Mouse (Mus musculus): Measurements from ENCODE around the gene Gm42906.

The Gm42906 gene

DNA sequence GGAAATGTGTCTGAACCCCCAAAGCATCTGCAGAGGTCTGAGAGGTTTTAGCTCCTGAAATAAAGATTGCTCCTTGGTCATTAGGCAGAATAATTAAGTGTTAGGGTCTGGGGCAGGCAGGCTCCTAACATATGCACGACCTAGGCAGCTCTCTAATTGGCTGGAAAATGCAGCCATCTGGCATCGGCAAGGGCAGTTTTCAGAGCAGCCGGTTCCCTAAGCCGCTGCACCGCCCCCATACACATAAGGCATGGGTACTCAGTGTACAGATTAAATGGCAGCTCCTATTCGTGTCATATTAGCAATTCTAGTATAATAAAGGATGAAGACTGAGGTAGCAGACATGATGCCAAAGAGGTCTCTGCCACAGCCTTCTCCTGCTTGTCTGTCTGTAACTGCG lies 400.8 kb downstream of the Gm42906 start:
- no peak for DNase-seq (ENCODE audit: low read depth, low spot score)

DNA sequence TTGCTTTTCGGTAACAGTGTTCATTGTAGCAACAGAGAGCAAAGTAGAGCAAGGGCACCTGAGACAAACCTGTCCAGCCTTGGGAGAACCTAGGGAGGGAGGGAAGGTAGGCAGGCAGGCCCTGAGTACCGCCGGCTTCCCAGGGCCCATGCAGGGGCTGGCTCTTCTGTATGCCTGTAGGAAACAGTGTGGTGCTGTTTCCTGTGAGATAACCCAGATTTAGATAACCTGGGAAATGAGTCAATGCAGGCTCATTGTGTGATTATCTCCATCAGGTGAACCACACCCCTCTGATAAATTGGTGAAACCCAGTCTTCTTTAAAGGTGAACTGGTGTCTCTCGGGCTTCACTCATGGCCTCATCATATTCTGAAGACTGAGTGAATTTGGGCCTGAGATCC lies 401.9 kb downstream of the Gm42906 start:
- no peak for DNase-seq (ENCODE audit: low read depth, low spot score)

DNA sequence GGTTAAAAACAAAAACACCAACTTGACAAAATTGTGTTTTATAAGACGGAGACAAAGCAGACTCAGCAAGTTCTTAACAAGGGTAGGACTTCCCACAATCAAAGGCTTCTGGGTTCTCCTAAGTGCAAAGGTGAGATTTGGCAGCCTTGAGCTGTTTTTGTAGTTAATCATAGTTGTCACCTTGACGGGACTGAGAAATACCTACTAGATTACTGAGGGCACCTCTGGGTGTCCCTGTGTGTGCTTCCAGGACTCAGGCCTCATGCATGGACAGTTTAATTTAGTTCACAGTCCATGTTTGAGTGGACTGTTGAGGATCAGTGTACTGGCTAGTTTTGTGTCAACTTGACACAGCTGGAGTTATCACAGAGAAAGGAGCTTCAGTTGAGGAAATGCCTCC lies 403.5 kb downstream of the Gm42906 start:
- DNase-seq (ENCODE audit: low read depth, low spot score) = no peak

DNA sequence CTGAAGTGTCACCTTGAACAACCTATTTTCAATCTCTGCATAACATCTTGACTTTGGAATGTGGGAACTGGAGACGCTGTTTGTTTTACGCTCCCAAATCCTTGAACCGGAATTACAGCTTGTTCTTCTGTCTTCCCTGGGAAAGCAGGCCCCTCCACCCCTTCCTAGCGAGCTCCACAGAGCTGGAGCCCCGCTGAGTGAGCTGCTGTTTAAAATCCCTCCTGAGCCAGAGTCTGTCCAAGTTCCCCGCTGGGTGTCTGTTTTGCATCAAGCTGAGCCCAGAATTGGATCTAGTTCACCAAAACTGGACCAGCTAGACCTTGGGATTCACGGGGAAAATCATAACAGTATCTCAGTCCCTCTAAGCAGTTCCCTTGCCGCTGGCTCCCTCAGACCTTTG lies 404.5 kb downstream of the Gm42906 start:
- DNase-seq (ENCODE audit: low read depth, low spot score) = no peak

DNA sequence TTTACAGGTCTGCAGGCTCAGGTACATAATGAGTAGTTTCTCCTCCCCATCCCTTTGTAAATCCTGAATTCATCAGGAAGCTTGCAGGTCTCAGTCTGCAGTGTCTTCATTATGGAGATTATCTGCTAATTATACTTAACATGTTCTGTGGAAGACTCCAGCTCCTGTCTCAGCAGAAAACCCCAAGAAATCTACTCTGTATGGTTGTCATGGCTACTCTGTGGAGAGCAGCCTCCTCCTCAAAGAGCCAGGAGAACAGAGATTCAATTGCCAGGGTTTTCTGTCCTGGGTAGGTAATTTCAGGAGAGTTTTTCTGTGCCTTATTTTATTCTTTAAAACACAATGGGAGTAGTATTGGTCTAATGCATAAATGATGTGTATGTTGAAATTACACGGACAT lies 405.0 kb downstream of the Gm42906 start:
- DNase-seq (ENCODE audit: low read depth, low spot score) = no peak

DNA sequence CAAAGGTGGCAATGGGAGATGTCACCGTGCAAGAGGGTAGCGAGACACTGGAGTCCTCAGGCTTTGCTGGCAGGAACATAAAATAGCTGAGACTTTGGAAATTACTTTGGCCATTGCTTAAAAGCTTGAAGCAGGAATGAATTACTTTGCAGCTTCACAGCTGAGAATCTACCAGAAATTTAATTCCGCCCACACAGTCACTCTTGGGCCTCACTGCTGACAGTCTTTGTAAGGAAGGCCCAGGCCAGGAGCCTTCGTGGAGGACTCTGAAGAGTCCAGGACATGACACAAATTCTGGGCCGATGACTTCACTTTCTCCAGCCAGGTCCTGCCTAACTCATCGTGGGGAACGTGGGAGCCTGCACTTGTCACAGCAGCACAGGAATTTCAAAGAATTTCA lies 405.9 kb downstream of the Gm42906 start:
- no peak for DNase-seq (ENCODE audit: low read depth, low spot score)

DNA sequence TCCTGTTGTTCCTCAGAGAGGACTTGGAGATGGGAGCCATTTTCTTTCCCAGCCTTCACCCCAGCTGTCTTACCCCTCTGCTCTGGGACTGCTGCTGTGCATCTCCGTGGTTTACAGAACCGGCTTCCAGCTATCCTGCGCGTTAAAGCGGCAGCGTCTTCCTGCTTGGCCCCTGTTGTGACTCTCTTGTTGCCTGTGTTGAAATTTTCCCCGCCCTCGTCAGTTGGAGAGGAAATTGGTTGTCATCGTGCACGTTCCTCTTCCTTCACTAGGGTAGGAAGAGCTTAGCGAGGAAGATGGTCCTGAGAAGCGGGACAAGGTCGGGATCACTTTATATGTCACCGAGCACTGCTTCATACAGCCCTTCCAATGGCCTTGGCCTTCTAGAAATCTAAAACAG lies 407.1 kb downstream of the Gm42906 start:
- DNase-seq (ENCODE audit: low read depth, low spot score) = no peak

DNA sequence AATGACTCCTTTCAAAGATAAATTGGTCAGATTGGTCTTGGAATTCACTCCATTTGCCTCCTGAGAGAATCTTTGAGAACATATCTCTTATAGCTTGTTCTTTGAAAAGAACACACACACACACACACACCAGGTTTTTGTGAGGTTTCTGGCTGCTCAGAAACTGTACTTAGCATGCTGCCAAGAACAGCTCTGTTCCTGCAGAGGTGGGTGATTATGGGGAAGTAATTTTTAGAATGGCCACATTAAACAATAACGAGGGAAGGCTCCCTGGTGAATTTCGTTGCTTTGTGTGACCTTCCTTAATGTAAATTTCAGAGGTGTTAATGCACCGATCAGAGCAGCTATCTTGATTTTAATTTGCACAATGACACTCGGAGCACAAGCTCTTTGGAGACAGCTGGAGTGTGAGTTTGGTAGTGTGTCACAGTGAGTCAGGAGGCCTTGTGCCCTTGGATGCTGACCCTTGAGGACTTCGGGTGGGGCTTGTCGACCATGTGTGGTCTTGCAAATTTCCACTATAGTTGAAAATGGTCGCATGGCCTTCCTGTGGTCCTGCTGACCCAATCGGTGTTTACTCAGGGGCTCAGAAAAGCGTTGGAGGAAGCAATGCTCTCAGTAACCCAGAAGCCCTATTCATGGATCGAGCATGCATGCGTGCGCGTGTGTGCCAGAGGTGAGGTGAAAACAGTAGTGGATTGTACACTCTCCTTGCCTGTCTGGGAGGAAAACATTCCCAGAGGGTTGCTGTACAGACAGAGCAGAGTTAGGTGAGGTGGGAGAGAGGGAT lies 407.7 kb downstream of the Gm42906 start:
- DNase-seq (ENCODE audit: low read depth, low spot score) = no peak

DNA sequence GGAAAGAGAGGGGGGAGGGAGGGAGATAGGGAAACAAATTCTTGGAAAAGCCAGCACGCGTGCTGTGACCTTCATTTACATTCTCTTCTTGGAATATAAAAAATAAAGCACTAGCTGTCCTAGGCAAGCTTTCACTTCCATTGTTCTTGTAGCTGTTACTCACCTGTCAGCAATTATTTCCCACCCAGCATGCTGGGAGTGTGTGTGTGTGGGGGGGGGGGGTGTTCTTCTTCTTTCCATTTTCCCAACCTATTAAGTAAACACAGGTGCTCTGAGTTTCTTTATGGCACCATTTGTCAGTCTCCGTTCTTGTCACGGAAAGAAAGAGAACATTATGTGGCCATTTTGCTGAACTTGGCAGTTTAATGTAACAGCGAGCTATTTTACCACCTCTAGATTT lies 409.0 kb downstream of the Gm42906 start:
- DNase-seq (ENCODE audit: low read depth, low spot score) = no peak

DNA sequence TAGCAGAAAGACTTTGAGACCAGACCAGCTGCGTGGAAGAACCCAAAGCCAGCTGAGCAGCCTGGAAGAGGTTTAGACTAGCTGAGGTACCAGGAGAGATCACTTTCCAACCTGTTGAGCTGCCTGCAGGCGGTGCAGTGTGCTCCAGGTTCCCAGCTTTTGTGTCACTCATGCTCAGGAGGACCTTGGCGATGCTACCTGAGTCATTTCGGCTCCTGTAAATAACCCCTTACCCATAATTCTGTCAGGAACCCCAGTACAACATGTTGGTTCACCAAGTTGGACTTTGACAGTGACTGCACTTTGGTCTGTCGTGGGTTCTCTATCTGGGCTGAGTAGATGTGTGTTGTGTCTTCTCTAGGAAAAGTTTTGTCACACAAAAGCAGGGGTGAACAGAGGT lies 409.5 kb downstream of the Gm42906 start:
- DNase-seq (ENCODE audit: low read depth, low spot score) = no peak
